Mouse (Mus musculus) hindbrain, embryonic 15.5 days (tissue): ENCODE data around the gene Dcun1d3. TPM values are rescaled to one million over a fixed set of nuclear protein-coding genes. Genes with fewer than 3 reads are reported as not detected.

Experiments used
- ATAC-seq: fragments of 200-750 bp; cut with Nextera tagmentation; 2 replicates; pipeline ENCODE4 v1.8.0; 2017; ENCODE audit warnings: low read depth, moderate number of reproducible peaks, moderate TSS enrichment; ENCODE audit not compliant: low FRiP score
- H3K27ac ChIP-seq: fragments of 300-500 bp; sonication (generic); replicated peaks from 2 replicates; pipeline ENCODE4 v1.5.1; 2015; ENCODE audit warnings: mild to moderate bottlenecking, inconsistent platforms
- H3K27me3 ChIP-seq: fragments of 300-500 bp; sonication (generic); 2 replicates; pipeline ENCODE4 v1.6.1; 2015; ENCODE audit warnings: control low read depth, inconsistent platforms
- H3K36me3 ChIP-seq: fragments of 300-500 bp; sonication (generic); 2 replicates; pipeline ENCODE4 v1.6.1; 2015; ENCODE audit warnings: control low read depth, inconsistent platforms
- H3K4me1 ChIP-seq: fragments of 300-500 bp; sonication (generic); replicated peaks from 2 replicates; pipeline ENCODE4 v1.6.1; 2015; ENCODE audit warnings: control low read depth, inconsistent platforms
- H3K4me2 ChIP-seq: fragments of 300-500 bp; sonication (generic); 2 replicates; pipeline ENCODE4 v1.6.1; 2015; ENCODE audit warnings: moderate library complexity, mild to moderate bottlenecking, inconsistent platforms
- H3K4me3 ChIP-seq: fragments of 300-500 bp; sonication (generic); 2 replicates; pipeline ENCODE4 v1.5.1; 2015; ENCODE audit warnings: mild to moderate bottlenecking, inconsistent platforms
- H3K9ac ChIP-seq: fragments of 300-500 bp; sonication (generic); 2 replicates; pipeline ENCODE4 v1.6.1; 2015; ENCODE audit warnings: inconsistent platforms
- H3K9me3 ChIP-seq: fragments of 300-500 bp; sonication (generic); 2 replicates; pipeline ENCODE4 v1.6.1; 2016; ENCODE audit warnings: control low read depth, inconsistent platforms
- WGBS: fragments of 180-500 bp; shearing (Covaris S2); methylation state at CpG from one replicate; pipeline ENCODE4 v1.1.7; 2015; 5-methylcytosine and 5-hydroxymethylcytosine counted together
- polyA plus RNA-seq: library from polyadenylated mRNA; unstranded; fragments of >200 nt; fragmentation: Nextera tagmentation; extraction: Ambion mirVana; gene quantifications from 2 replicates; pipeline ENCODE4 v1.2.1, GENCODE M21; 2015

Dcun1d3 gene
- polyA plus RNA-seq, 1 experiment from 2014 or later, result 17.2 TPM

DNA sequence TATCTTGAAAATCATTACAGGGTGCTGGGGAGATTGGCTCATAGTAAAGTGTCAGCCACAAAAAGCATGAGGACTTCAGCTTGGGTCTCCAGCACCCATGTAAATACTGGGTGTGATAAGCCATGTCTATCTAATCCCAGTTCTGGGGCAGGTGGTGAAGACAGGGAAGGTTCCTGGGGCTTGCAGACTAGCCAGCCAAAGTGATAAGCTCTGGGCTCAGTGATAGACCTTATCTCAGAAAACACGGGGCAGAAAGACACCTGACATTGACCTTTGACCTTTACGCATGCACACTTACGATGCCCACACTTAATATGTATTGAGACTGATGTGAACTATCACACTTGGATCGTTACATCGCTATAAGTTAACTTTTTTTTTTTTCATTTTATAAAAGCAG, 31.6 kb downstream of the Dcun1d3 start:
- 91% methylated on average over 5 of the region's 5 CpGs for WGBS
- no peak for ATAC-seq

DNA sequence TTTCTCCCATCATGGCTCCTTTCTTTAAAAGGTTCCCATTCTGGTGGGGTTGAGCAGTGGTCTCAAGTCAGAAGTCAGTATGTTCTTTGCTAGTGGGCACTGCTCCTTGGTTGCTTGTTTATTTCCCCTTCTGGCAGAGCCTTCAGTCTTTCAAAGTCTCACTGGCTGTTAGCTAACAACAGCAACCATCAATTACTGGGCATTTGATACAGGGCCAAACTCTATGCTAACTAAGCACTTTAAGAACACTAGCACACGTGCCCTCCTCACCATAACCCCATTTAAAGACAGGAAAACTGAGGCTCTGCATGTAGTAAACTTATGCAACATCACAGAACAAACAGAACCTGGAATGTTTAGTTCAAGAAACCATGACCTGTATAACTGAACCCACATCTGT, 33.9 kb downstream of the Dcun1d3 start:
- 57% methylated on average over 1 of the region's 1 CpGs for whole genome bisulfite sequencing
- ATAC-seq, result no peak

More for the DNA sequence above, 31.6 kb downstream of the Dcun1d3 start:
- peaks cover 12% of the 10 kb centered on the region for H3K4me1 ChIP-seq
- H3K9me3 ChIP-seq, result no peaks in the 10 kb centered on the region
- H3K4me2 ChIP-seq, result no peak overlapping the region
- no peaks in the 10 kb centered on the region for H3K36me3 ChIP-seq
- no peak overlapping the region for H3K27ac ChIP-seq
- no peak overlapping the region for H3K9ac ChIP-seq
- H3K27me3 ChIP-seq, result no peaks in the 10 kb centered on the region
- H3K4me3 ChIP-seq, result no peak overlapping the region

DNA sequence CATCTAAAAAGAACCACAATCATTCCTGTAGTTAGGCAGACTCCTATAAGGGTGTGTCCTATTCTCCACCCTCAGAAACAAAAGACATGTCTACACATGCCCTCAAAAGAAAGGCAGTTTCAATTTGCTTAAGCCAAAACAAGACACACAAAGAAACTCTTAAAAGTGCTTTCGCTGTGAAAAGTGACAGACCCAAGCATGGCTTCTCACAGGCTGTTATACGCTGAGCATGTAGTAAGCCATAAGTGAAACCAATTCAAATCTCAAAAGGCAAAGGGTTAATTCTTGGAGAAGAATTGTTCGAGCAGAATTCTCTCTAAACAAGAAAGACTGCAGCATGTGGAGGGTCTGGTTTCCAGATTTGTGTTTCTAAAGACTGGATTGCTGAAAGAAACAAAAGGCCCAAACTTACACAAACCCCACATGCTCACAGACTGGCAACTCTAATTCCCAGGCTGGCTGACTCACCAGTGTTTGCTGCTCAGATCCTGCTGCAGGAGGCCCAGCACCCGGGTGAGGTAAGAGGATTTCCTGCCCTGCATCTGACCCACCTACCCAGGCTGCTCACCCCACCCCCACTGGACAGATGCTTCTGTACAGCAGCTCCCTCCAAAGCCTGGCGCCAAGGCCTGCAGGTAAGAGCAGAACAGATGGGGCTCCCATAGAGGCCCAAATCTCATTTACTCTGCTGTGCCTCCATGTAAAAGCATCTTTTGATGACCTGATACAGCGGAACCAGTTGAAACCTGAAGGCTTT, 34.6 kb downstream of the Dcun1d3 start:
- no peak overlapping the region for H3K4me2 ChIP-seq
- H3K9ac ChIP-seq, result no peak overlapping the region
- peak overlapping the region; percentile 59 for H3K27ac ChIP-seq
- H3K4me1 ChIP-seq, result peaks cover 12% of the 10 kb centered on the region
- 23% methylated on average over 6 of the region's 6 CpGs for WGBS
- H3K27me3 ChIP-seq, result no peaks in the 10 kb centered on the region
- peak; percentile 79 for ATAC-seq
- H3K4me3 ChIP-seq, result no peak overlapping the region
- peaks cover 12% of the 10 kb centered on the region; the same call in 1 of the 2 replicates for H3K36me3 ChIP-seq
- no peaks in the 10 kb centered on the region for H3K9me3 ChIP-seq

More for the DNA sequence above, 33.9 kb downstream of the Dcun1d3 start:
- no peak overlapping the region for H3K4me3 ChIP-seq
- no peaks in the 10 kb centered on the region for H3K27me3 ChIP-seq
- peaks cover 12% of the 10 kb centered on the region; the same call in 1 of the 2 replicates for H3K36me3 ChIP-seq
- peak overlapping the region; percentile 59 for H3K27ac ChIP-seq
- H3K9me3 ChIP-seq, result no peaks in the 10 kb centered on the region
- peaks cover 12% of the 10 kb centered on the region for H3K4me1 ChIP-seq
- no peak overlapping the region for H3K4me2 ChIP-seq
- no peak overlapping the region for H3K9ac ChIP-seq

DNA sequence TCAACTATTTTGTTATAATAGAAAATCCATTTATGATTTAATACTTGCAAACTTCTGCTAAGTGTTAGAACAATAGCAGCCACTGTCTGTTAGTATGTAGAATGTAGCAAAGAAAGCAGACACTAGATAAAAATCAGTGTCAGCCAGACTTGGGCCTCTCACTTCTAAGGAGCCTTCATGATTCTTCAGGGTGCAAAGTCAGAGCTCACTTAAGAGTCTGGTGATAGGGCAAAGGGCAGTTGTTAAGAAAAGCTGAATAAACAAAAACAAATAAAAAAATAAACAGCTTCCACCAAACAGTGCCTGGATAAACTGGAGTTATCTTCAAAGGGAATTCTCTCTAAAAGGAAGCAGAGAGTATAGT, 35.1 kb downstream of the Dcun1d3 start:
- ATAC-seq, result no peak
- Histone ChIP-seq H3K9me3 (no peaks in the 10 kb centered on the region), H3K27me3 (no peaks in the 10 kb centered on the region), H3K27ac (peak overlapping the region; percentile 59; the same call in 1 of the 2 replicates), H3K36me3 (peaks cover 12% of the 10 kb centered on the region; the same call in 1 of the 2 replicates), H3K4me3 (no peak overlapping the region), H3K9ac (no peak overlapping the region), H3K4me1 (peaks cover 12% of the 10 kb centered on the region), H3K4me2 (no peak overlapping the region)

DNA sequence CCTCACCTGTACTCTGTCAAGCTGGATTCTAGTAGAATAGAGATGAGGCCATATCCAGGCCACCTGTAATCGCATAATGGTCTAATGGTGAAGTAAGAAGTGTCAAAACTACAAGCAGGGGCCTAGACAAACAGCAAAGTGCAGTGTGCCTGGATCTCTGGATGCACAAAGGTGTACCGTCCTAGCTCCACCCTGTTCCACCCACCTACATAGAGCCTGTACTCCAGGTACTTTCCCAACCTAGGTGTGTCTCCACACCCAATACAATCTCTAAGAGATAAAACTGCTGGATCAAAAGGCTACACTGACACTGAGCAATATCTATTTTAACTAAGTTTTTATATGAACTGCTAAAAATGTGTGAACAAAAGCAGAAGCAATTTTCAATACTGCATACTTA, 35.5 kb downstream of the Dcun1d3 start:
- Histone ChIP-seq H3K9ac (no peak overlapping the region), H3K4me3 (no peak overlapping the region), H3K27ac (no peak overlapping the region), H3K27me3 (no peaks in the 10 kb centered on the region), H3K4me2 (no peak overlapping the region), H3K4me1 (peaks cover 12% of the 10 kb centered on the region), H3K9me3 (no peaks in the 10 kb centered on the region), H3K36me3 (peaks cover 12% of the 10 kb centered on the region; the same call in 1 of the 2 replicates)
- WGBS, result 93% methylated on average over 2 of the region's 2 CpGs
- ATAC-seq, result no peak

DNA sequence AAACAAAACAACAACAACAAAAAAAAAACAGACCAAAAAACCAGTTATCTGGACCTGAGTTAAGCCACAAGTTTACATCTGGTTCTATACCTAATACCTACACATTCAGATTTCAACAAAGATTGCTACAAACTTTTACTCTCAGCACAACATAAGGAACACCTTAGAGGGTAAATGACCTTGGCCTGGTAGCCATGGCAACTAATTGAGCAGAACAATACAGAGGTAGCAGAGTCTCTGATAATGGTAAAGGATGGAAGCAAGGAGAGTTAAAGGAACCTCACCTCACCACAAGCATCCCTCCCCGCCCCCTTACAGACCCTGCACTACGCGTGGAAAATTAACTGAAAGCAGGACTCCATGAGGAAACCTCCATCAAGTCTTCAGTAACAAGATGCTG, 36.0 kb downstream of the Dcun1d3 start:
- Histone ChIP-seq H3K4me2 (no peak overlapping the region), H3K9ac (no peak overlapping the region), H3K27me3 (no peaks in the 10 kb centered on the region), H3K36me3 (peaks cover 12% of the 10 kb centered on the region; the same call in 1 of the 2 replicates), H3K4me1 (peaks cover 12% of the 10 kb centered on the region), H3K9me3 (no peaks in the 10 kb centered on the region), H3K4me3 (no peak overlapping the region), H3K27ac (no peak overlapping the region)
- 88% methylated on average over 3 of the region's 3 CpGs for WGBS
- no peak for ATAC-seq

DNA sequence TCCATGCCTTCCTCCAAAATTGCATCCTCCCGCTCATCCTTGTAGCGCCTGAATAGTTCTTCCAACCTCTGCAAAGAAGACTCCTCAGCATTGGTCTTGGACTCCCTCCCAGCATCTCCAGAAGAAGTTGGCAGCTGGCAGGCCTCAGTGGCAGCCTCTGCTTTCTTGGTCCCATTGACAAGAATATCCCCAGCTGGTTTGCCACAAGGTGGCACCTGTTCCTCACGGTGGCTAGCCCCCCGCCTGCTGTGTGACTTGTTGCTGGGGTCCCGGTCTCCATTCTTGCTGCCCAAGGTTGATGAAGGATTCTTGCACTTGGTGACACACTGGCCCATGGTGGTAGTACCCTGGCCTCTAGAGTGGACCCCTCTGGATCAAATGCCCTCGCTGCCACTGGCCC, 36.6 kb downstream of the Dcun1d3 start:
- 73% methylated on average over 6 of the region's 6 CpGs for WGBS
- Histone ChIP-seq H3K4me1 (peaks cover 12% of the 10 kb centered on the region), H3K36me3 (peaks cover 12% of the 10 kb centered on the region; the same call in 1 of the 2 replicates), H3K27me3 (no peaks in the 10 kb centered on the region), H3K4me3 (no peak overlapping the region), H3K9ac (no peak overlapping the region), H3K4me2 (no peak overlapping the region), H3K9me3 (no peaks in the 10 kb centered on the region), H3K27ac (no peak overlapping the region)
- no peak for ATAC-seq

DNA sequence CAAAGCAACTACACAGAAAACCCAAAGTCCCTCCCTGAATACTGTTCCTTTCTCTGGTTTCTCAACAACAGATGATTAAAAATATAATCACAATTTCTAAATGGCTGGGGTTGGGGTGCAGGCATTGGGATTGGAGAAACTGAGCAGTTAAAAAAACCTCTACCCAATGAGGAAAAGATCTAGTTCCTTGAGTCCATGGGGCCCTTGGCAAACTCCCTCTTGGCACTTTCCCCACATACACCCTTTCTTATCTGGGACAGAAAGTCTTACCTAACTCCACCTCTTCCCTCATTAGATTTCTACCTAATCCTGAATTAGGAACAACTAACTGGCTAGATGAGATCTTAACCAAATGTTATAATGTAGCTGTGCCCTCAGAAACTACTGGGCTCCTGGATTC, 41.1 kb downstream of the Dcun1d3 start:
- Histone ChIP-seq H3K4me1 (no peaks in the 10 kb centered on the region), H3K27me3 (no peaks in the 10 kb centered on the region), H3K4me3 (no peak overlapping the region), H3K9ac (no peak overlapping the region), H3K4me2 (no peak overlapping the region), H3K27ac (no peak overlapping the region), H3K36me3 (peaks cover 12% of the 10 kb centered on the region; the same call in 1 of the 2 replicates), H3K9me3 (no peaks in the 10 kb centered on the region)
- ATAC-seq, result no peak

DNA sequence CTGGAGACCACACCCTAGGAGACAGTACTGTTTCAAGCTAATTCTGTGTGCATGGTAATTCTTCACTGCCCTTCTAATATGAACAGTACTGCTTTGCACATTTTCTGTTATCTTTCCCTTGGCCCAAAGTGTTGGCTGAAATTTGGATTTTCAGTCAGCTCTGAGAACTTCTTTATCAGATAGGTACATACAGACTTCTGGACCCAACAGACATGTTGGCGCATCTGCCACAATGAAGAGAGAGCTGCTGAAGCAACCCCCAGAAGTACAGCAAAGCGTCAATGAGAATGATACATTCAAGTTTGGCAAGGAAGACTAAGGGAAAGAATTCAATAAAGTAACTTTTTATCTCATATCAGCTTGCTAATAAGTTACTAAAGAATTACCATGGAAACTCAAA, 41.7 kb downstream of the Dcun1d3 start:
- Histone ChIP-seq H3K4me3 (no peak overlapping the region), H3K36me3 (peaks cover 12% of the 10 kb centered on the region; the same call in 1 of the 2 replicates), H3K4me2 (no peak overlapping the region), H3K9ac (no peak overlapping the region), H3K9me3 (no peaks in the 10 kb centered on the region), H3K4me1 (no peaks in the 10 kb centered on the region), H3K27ac (no peak overlapping the region), H3K27me3 (no peaks in the 10 kb centered on the region)
- WGBS, result 96% methylated on average over 2 of the region's 2 CpGs
- ATAC-seq, result no peak

DNA sequence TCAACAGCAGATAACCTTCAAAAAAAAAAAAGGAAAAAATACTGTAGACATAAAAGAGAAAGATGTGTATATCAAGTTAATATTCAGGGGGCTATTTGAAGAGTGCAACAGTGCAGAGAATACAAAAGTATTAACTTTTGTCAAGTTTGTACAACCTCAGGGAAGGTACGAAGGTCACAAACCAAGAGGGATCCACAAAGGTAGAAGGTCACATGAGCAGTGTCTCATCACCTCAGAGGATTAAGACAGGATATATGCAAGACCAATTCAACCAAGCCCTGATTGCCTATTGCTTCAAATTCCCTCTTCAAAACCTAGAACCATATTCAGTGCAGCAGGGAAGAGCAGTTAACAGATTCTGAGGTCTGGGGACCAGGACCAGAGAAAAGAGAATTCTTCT, 42.9 kb downstream of the Dcun1d3 start:
- Histone ChIP-seq H3K9me3 (no peaks in the 10 kb centered on the region), H3K4me1 (no peaks in the 10 kb centered on the region), H3K4me3 (no peak overlapping the region), H3K36me3 (peaks cover 9% of the 10 kb centered on the region; the same call in 1 of the 2 replicates), H3K27me3 (no peaks in the 10 kb centered on the region), H3K9ac (no peak overlapping the region), H3K4me2 (no peak overlapping the region), H3K27ac (no peak overlapping the region)
- no peak for ATAC-seq
- WGBS, result 92% methylated on average over 1 of the region's 1 CpGs

DNA sequence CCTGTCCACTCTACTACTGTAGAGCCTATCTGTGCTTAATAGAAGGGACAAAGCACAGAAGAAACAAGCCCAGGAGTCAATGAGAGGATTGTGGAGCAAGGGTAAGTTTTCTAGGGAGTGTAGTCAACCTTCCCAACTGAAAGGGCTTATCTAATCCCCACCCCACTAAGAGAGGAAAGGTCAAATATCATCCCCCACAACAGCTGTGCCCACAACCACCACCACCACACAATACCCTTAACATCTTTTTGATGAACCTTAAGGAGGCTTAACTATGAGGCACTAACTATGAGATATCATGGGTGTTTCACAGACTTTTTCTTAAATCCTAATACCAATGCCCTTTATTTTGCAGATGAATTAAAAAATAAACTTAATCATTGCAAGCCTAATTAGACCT, 43.6 kb downstream of the Dcun1d3 start:
- Histone ChIP-seq H3K4me3 (no peak overlapping the region), H3K27ac (no peak overlapping the region), H3K4me2 (no peak overlapping the region), H3K4me1 (no peaks in the 10 kb centered on the region), H3K9ac (no peak overlapping the region), H3K27me3 (no peaks in the 10 kb centered on the region), H3K9me3 (no peaks in the 10 kb centered on the region), H3K36me3 (peaks cover 3% of the 10 kb centered on the region; the same call in 1 of the 2 replicates)
- ATAC-seq, result no peak

DNA sequence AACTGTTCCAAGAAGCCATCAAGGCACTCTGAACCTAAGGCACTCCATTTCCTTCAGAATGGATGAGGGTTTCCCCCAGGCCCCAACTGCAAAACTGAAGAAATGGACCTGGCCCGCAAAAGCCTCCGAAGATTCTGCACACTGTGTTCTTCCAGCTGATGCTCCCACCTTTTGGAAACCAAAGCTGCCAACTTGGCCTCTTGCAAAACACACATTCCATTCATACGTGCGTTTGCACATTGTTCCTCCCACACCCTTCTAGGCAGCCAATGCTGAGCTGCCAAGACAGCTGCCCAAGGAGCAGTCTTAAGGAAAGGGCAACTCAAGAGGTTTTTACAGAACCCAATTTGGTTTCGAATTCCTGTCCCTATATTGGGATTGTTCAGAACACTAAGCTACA, 45.4 kb downstream of the Dcun1d3 start:
- no peak for ATAC-seq
- 83% methylated on average over 5 of the region's 5 CpGs for WGBS
- no peak overlapping the region for H3K27ac ChIP-seq

DNA sequence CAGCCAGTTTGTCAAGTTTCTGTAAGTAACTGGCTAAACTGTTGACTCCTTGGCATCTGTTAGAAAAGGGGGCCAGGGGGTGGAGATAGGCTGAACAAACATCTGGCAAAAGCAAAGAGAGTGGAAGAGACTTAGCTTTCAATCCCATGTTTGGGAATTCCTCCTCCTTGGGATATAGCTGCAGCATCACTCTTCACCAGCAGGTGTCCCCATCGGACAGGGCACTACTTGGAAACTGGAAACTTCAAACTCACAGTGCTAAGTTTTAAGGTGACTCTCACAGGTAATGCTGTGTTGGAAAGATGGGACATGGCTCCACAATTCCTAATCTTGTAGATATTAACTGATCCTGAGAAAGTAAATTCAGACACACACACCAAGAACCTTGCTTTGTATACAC, 47.0 kb downstream of the Dcun1d3 start:
- Histone ChIP-seq H3K4me3 (no peak overlapping the region), H3K27ac (no peak overlapping the region), H3K36me3 (no peaks in the 10 kb centered on the region), H3K9me3 (no peaks in the 10 kb centered on the region), H3K27me3 (no peaks in the 10 kb centered on the region), H3K9ac (no peak overlapping the region), H3K4me1 (no peaks in the 10 kb centered on the region), H3K4me2 (no peak overlapping the region)
- 0% methylated on average over 1 of the region's 1 CpGs for WGBS
- no peak for ATAC-seq

More for the DNA sequence above, 45.4 kb downstream of the Dcun1d3 start:
- no peak overlapping the region for H3K4me2 ChIP-seq
- no peak overlapping the region for H3K4me3 ChIP-seq
- no peaks in the 10 kb centered on the region for H3K4me1 ChIP-seq
- no peaks in the 10 kb centered on the region for H3K36me3 ChIP-seq
- H3K9ac ChIP-seq, result no peak overlapping the region
- no peaks in the 10 kb centered on the region for H3K27me3 ChIP-seq
- H3K9me3 ChIP-seq, result no peaks in the 10 kb centered on the region
